Mouse (Mus musculus) adrenal gland, postnatal 25 days (tissue): ENCODE results near the gene Sipa1. TPM values are rescaled to one million over a fixed set of nuclear protein-coding genes. Genes with fewer than 3 reads are reported as not detected.

Experiments used
- DNase-seq: peaks from one replicate; pipeline ENCODE4 v3.0.0; 2021; ENCODE audit warnings: mixed read lengths
- microRNA-seq, 2 experiments: library from miRNA; unstranded; fragments of <30 nt; microRNA quantifications; one replicate each; pipeline ENCODE4 v1.2.0; 2021
- total RNA-seq: library from RNA; stranded (reverse); gene quantifications from 2 replicates; pipeline ENCODE4 v1.2.3, GENCODE M21; 2021

The Sipa1 gene
- total RNA-seq, 1 experiment from 2014 or later = 76.7 TPM

DNA sequence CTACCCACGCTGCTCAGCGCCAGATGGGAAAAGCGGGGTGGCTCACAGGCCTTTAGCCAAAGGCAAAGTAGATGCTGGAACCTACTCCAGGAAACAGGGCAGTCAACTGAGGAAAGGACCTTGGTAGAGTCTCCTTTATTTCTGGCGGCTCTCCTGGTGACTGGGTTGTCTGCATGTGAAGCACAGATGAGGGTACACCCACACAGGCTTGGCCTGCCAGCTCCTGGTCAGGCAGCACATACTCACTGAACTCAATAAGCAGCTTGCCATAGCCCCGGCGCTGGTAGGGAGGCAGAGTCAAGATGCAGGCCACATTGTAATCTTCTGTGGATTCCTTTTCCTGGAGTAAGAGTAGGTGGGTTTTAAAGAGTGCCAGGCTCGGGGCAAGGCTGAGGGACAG, 58.4 kb downstream of the Sipa1 start:
- no peak for DNase-seq

DNA sequence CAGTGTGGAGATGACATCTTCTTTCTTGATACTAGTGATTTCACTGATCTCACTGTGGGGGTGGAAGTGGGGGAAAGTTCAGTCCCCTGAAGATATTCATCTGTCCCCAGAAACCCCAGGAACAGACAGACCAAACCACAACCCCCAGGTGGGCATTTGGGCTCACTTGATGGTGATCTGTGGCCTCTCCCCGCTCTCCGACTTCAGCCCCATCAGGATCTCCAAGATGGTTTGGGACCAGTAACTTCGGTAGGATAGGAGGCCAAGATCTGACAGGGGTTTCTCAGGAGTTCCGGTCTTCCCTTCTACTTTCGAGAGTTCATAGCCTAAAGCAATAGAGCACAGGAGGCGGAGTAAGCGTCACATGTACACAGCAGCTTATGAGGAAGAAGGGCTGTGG, 59.8 kb downstream of the Sipa1 start:
- no peak for DNase-seq

DNA sequence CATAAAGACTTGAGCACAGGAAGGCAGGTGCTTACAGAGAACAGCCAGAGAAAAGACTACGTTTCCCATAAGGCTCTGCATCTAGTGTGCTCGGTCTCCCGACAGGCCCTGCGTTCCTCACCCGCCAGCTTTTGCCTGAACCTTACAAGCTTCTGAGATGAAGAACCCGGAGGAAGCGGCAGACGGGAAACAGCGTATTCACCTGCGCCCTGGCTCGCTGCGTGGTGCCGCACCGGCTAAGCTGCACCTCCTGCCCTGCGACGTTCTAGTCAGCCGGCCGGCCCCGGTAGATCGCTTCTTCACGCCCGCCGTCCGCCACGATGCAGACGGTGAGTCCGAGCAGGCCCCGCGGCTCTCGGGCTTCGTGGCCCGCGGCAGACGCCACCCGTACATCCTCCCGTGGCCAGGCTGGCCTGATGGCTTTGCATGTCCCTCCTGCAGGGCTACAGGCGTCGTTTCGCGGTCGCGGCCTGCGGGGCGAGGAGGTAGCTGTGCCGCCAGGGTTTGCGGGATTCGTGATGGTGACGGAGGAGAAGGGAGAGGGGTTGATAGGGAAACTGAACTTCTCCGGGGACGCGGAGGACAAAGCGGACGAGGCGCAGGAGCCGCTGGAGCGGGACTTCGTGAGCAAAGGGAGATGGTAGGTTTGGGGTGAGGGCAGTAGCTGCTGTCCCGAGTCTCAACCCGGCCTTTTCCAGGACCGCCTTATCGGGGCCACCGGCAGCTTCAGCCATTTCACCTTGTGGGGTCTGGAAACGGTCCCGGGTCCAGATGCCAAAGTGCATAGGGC, 61.6 kb downstream of the Sipa1 start, which contains the start of gene Rnaseh2c:
Gene Rnaseh2c (plus strand): TSS at position 122 of the 790 bp plus-strand sequence.
- peak; percentile 74 for DNase-seq

Small RNAs within 50 kb of the gene (microRNA-seq; reads per million reads assigned to microRNA genes)
- 0 to 0.34 reads per million in 2 experiments for gene Mir6987

Other genes starting within 250 kb of the Sipa1 start
- 182 and 221 TPM in 2 replicates for gene Drap1, start 238.7 kb downstream of the Sipa1 start, total RNA-seq
- gene AI837181, start 238.6 kb downstream of the Sipa1 start, total RNA-seq = 43.1 and 51.1 TPM in 2 replicates
- gene Fosl1, start 216.2 kb downstream of the Sipa1 start, total RNA-seq = not detected in 2 replicates
- 7.2 and 10.9 TPM in 2 replicates for gene Ccdc85b, start 205.8 kb downstream of the Sipa1 start, total RNA-seq
- 53.7 and 100 TPM in 2 replicates for gene Fibp, start 203.1 kb downstream of the Sipa1 start, total RNA-seq
- gene Ctsw, start 195.2 kb downstream of the Sipa1 start, total RNA-seq = not detected in 2 replicates
- gene Efemp2, start 189.8 kb downstream of the Sipa1 start, total RNA-seq = 55.5 and 56.3 TPM in 2 replicates
- 31.1 and 35.0 TPM in 2 replicates for gene Mus81, start 175.3 kb downstream of the Sipa1 start, total RNA-seq
- gene Cfl1, start 173.3 kb downstream of the Sipa1 start, total RNA-seq = 625 and 632 TPM in 2 replicates
- gene 1700020D05Rik, start 159.9 kb downstream of the Sipa1 start, total RNA-seq = 2.2 and 3.7 TPM in 2 replicates
- gene Snx32, start 153.2 kb downstream of the Sipa1 start, total RNA-seq = 13.1 and 18.4 TPM in 2 replicates
- not detected in 2 replicates for gene Ovol1, start 103.1 kb downstream of the Sipa1 start, total RNA-seq
- 13.1 and 16.4 TPM in 2 replicates for gene Ap5b1, start 95.7 kb downstream of the Sipa1 start, total RNA-seq
- gene Rnaseh2c, start 61.8 kb downstream of the Sipa1 start, total RNA-seq = 97.8 and 144 TPM in 2 replicates
- 74.6 and 86.3 TPM in 2 replicates for gene Kat5, start 53.5 kb downstream of the Sipa1 start, total RNA-seq
- 96.3 and 101 TPM in 2 replicates for gene Rela, start 26.2 kb downstream of the Sipa1 start, total RNA-seq
- gene Map3k11, start 25.0 kb upstream of the Sipa1 start, total RNA-seq = 43.7 and 49.7 TPM in 2 replicates
- 110 and 124 TPM in 2 replicates for gene Pcnx3, start 25.2 kb upstream of the Sipa1 start, total RNA-seq
- not detected in 2 replicates for gene Kcnk7, start 40.7 kb upstream of the Sipa1 start, total RNA-seq
- gene Ehbp1l1, start 62.6 kb upstream of the Sipa1 start, total RNA-seq = 35.7 and 40.9 TPM in 2 replicates
- 44.8 and 59.4 TPM in 2 replicates for gene Fam89b, start 65.9 kb upstream of the Sipa1 start, total RNA-seq
- gene Ltbp3, start 77.2 kb upstream of the Sipa1 start, total RNA-seq = 275 and 334 TPM in 2 replicates
- gene Scyl1, start 107.7 kb upstream of the Sipa1 start, total RNA-seq = 104 and 120 TPM in 2 replicates
- gene Frmd8, start 211.6 kb upstream of the Sipa1 start, total RNA-seq = 40.4 and 63.3 TPM in 2 replicates
- gene Slc25a45, start 214.1 kb upstream of the Sipa1 start, total RNA-seq = 39.1 and 39.7 TPM in 2 replicates
- gene Tigd3, start 230.4 kb upstream of the Sipa1 start, total RNA-seq = 1.3 and 2.0 TPM in 2 replicates
- gene Dpf2, start 249.3 kb upstream of the Sipa1 start, total RNA-seq = 88.9 and 103 TPM in 2 replicates